Mouse (Mus musculus) naive thymus-derived CD4-positive, alpha-beta T cell, adult 5 months (primary cell): ENCODE results near the gene Olfr943. TPM values are rescaled to one million over a fixed set of nuclear protein-coding genes. Genes with fewer than 3 reads are reported as not detected.

ENCODE experiments used
- polyA plus RNA-seq: library from polyadenylated mRNA; unstranded; fragments of 100-300 nt; shearing (Covaris generic); gene quantifications from one replicate; pipeline ENCODE4 v1.2.1, GENCODE M21; 2017

The Olfr943 gene
- polyA plus RNA-seq, result 0.07 TPM

DNA sequence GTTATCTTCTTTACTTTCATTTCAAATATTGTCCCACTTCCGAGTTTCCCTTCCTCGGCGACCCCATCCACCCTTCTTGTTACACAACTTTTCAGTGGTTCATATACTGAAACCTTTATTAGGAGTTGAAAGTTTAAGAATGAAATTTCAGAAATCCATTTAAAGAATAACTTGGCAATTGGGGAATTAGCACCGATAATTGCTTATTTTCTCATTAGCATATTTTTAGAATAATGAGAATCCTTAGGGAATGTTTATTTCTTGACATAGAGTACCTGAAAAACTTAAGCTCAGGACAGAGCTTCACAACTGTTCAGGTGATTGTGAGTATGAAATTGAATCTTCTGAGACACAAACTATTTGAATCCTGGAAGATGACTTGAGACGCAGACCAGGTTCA lies at the start of gene Olfr943:
Gene Olfr943, plus strand, starts transcription at position 301 of the 400 bp plus-strand sequence.

DNA sequence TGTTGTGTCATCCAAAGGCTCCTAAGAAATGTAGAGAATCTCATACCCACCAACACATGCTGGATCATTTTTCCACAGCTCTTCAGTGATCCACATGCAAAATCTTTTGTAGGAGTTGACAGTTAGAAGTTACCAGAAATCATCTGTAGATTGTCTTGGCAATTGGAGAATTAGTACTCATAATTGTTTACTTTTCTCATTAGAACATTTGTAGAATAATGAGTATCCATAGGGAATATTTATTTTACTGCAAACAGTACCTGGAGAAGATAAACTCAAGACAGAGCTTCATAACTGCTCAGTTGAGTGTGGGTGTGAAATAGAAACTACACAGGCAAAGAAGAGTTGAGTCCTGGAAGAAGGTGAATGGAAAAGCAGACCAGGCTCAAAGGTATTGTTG lies 38.3 kb upstream of the Olfr943 start, which contains the start of gene Olfr27:
Gene Olfr27, plus strand, starts transcription at position 301 of the 400 bp plus-strand sequence.

DNA sequence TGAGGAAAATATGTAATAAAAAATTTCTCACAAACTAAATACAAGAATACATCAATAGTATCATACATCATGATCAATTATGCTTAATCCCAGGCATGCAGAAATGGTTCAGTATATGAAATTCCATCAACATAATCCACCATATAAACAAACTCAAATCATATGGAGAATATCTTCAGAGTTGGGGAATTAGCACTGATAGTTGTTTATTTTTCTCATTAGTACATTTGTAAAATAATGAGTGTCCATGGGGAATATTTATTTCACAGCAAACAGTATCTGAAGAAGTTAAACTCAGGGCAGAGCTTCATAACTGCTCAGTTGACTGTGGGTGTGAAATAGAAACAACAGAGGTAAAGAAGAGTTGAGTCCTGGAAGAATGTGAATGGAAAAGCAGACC lies 35.5 kb downstream of the Olfr943 start, which contains the start of gene Olfr944:
Gene Olfr944, plus strand, starts transcription at position 301 of the 400 bp plus-strand sequence.

Other genes with a start within 250 kb of the Olfr943 start
- gene Olfr930, start 236.5 kb upstream of the Olfr943 start, polyA plus RNA-seq, result not detected
- not detected for gene Olfr933, start 194.0 kb upstream of the Olfr943 start, polyA plus RNA-seq
- not detected for gene Olfr934, start 178.0 kb upstream of the Olfr943 start, polyA plus RNA-seq
- gene Olfr935, start 166.6 kb upstream of the Olfr943 start, polyA plus RNA-seq, result not detected
- not detected for gene Olfr146, start 142.9 kb upstream of the Olfr943 start, polyA plus RNA-seq
- gene Olfr937, start 101.4 kb upstream of the Olfr943 start, polyA plus RNA-seq, result not detected
- gene Olfr938, start 87.4 kb upstream of the Olfr943 start, polyA plus RNA-seq, result not detected
- gene Olfr27, start 38.2 kb upstream of the Olfr943 start, polyA plus RNA-seq, result not detected
- not detected for gene Olfr944, start 35.6 kb downstream of the Olfr943 start, polyA plus RNA-seq
- gene Olfr1537, start 83.7 kb downstream of the Olfr943 start, polyA plus RNA-seq, result not detected
- not detected for gene Olfr945, start 110.5 kb downstream of the Olfr943 start, polyA plus RNA-seq
- gene Olfr948, start 159.7 kb downstream of the Olfr943 start, polyA plus RNA-seq, result not detected
- gene Olfr951, start 221.1 kb downstream of the Olfr943 start, polyA plus RNA-seq, result not detected